ENCODE assay signal across 28 mouse cellular contexts in the genomic region with DNA sequence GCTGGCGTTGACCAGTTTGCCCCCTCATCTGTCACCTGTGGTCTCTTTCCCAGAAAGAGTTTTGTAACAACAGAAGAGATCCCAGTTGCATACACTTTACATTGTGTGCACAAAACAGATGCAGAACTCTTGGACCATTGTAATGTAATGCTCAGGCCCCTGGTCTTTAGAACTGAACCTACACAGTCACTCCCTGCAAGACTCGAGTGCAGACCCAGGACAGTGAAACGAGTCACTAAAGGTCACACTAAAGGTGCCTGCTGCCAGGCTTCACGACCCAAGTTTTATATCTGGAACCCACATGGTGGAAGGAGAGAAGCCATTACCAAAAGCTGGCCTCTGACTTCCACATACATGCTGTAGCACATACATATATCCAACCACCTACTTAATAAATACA. TPM values are rescaled to one million over a fixed set of nuclear protein-coding genes. Genes with fewer than 3 reads are reported as not detected.
"Had no signal": no experiment of that assay in that cellular context is flagged by ENCODE, and none has a peak within 500 bp of the region (broad histone marks: within the 10 kb centered on the region; RNA-seq: fewer than 3 reads in every experiment).

No protein-coding gene starts in this region.

- H3K27ac ChIP-seq: liver, embryonic 15.5 days; lung, embryonic 15.5 days; midbrain, embryonic 10.5 days; neural tube, embryonic 13.5 days; neural tube, embryonic 15.5 days had no signal

- H3K4me3 ChIP-seq: liver, embryonic 15.5 days; lung, embryonic 15.5 days; midbrain, embryonic 10.5 days; myocyte; neural tube, embryonic 13.5 days; neural tube, embryonic 15.5 days had no signal

- ATAC-seq: liver, postnatal 0 days; lung, postnatal 0 days; midbrain, embryonic 16.5 days had no signal

- DNase-seq: liver, postnatal 0 days; lung, adult 2 months; lung, postnatal 14 days; lung, postnatal 4 days; retina, postnatal 1 day; right cerebral cortex, adult 18-20 months; right cerebral cortex, postnatal 25 days; right cerebral cortex, postnatal 4 days; spleen, adult 18-20 months; thymus, adult 18-20 months; thymus, postnatal 14 days; thymus, postnatal 36 days had no signal

- H3K4me1 ChIP-seq: liver, embryonic 15.5 days; lung, embryonic 15.5 days had no signal

- H3K9me3 ChIP-seq: liver, embryonic 15.5 days; lung, embryonic 15.5 days; midbrain, embryonic 10.5 days; neural tube, embryonic 13.5 days; neural tube, embryonic 15.5 days had no signal

- H3K36me3 ChIP-seq: liver, embryonic 15.5 days; lung, embryonic 15.5 days; midbrain, embryonic 10.5 days; neural tube, embryonic 13.5 days; neural tube, embryonic 15.5 days had no signal

- H3K4me2 ChIP-seq: liver, embryonic 15.5 days; lung, embryonic 15.5 days; neural tube, embryonic 13.5 days; neural tube, embryonic 15.5 days had no signal

- H3K9ac ChIP-seq: liver, embryonic 15.5 days; liver, postnatal 0 days; lung, embryonic 15.5 days; neural tube, embryonic 13.5 days; neural tube, embryonic 15.5 days had no signal

RNA-seq across cellular contexts. Expression of gene Spaca7, which starts 27.2 kb away (rescaled TPM):
- total RNA-seq: megakaryocyte, adult 5-6 weeks; megakaryocyte-erythroid progenitor cell, adult 5-6 weeks had no signal
- polyA plus RNA-seq: liver, embryonic 15.5 days; liver, postnatal 0 days; lung, adult 2 months; lung, embryonic 15.5 days; lung, postnatal 0 days; midbrain, embryonic 10.5 days; midbrain, embryonic 14.5 days; midbrain, embryonic 16.5 days; myocyte; neural tube, embryonic 11.5 days; neural tube, embryonic 13.5 days; neural tube, embryonic 15.5 days; small intestine, adult 2 months; stomach, embryonic 14.5 days; stomach, embryonic 16.5 days; thymus, postnatal 0 days had no signal
